Mouse (Mus musculus): ENCODE data around the gene Dicer1.
A peak's percentile ranks its signal among the peaks of the same experiment; 100 is the strongest.
"Not testable (repeated sequence)": the region's sequence is repeated elsewhere in the genome, so short reads cannot be mapped to it uniquely, and the experiment has no call there.

Dicer1 gene

GRCm38 (mm10) chr12:104740841-104741787 lies 10.6 kb downstream of the Dicer1 start:
- DNase-seq, result no peak

- DNase-seq, result no peak
Measured at GRCm38 (mm10) chr12:104738931-104739330, 12.8 kb downstream of the Dicer1 start.

GRCm38 (mm10) chr12:104738446-104738845 lies 13.3 kb downstream of the Dicer1 start:
- peak in 1 of 2 experiments; percentile 16 for DNase-seq

GRCm38 (mm10) chr12:104737666-104738065 lies 14.1 kb downstream of the Dicer1 start:
- DNase-seq, result no peak

- DNase-seq, result no peak
Measured at GRCm38 (mm10) chr12:104735993-104736395, 15.8 kb downstream of the Dicer1 start.

GRCm38 (mm10) chr12:104733165-104733564 lies 18.6 kb downstream of the Dicer1 start:
- DNase-seq, result no peak

GRCm38 (mm10) chr12:104731782-104732181 lies 20.0 kb downstream of the Dicer1 start:
- no peak for DNase-seq

GRCm38 (mm10) chr12:104726436-104726835 lies 25.3 kb downstream of the Dicer1 start:
- DNase-seq, result not testable (repeated sequence)

- DNase-seq, result no peak
Measured at GRCm38 (mm10) chr12:104722056-104722455, 29.7 kb downstream of the Dicer1 start.

- DNase-seq, result no peak
Measured at GRCm38 (mm10) chr12:104721011-104721410, 30.7 kb downstream of the Dicer1 start.

- no peak for DNase-seq
Measured at GRCm38 (mm10) chr12:104718956-104719355, 32.8 kb downstream of the Dicer1 start.

- no peak for DNase-seq
Measured at GRCm38 (mm10) chr12:104716409-104716808, 35.3 kb downstream of the Dicer1 start.

GRCm38 (mm10) chr12:104715453-104715852 lies 36.3 kb downstream of the Dicer1 start:
- DNase-seq, result no peak

- no peak for DNase-seq
Measured at GRCm38 (mm10) chr12:104700266-104700665, 51.5 kb downstream of the Dicer1 start.

GRCm38 (mm10) chr12:104699753-104700152 lies 52.0 kb downstream of the Dicer1 start:
- DNase-seq, result peak; percentile 6 to 40

GRCm38 (mm10) chr12:104695514-104695913 lies 56.2 kb downstream of the Dicer1 start:
- no peak for DNase-seq

GRCm38 (mm10) chr12:104692864-104693263 lies 58.9 kb downstream of the Dicer1 start:
- no peak for DNase-seq

- DNase-seq, result no peak
Measured at GRCm38 (mm10) chr12:104690412-104690811, 61.3 kb downstream of the Dicer1 start.

- DNase-seq, result no peak
Measured at GRCm38 (mm10) chr12:104688870-104689269, 62.9 kb downstream of the Dicer1 start.

GRCm38 (mm10) chr12:104684411-104684931 lies 67.3 kb downstream of the Dicer1 start:
- no peak for DNase-seq

GRCm38 (mm10) chr12:104679819-104680132 lies 72.0 kb downstream of the Dicer1 start:
- DNase-seq, result no peak

- DNase-seq, result no peak
Measured at GRCm38 (mm10) chr12:104679121-104679818, 72.5 kb downstream of the Dicer1 start.

GRCm38 (mm10) chr12:104678462-104678861 lies 73.3 kb downstream of the Dicer1 start:
- no peak for DNase-seq
